Mouse (Mus musculus): ENCODE data around the gene Hs2st1. TPM values are rescaled to one million over a fixed set of nuclear protein-coding genes. Genes with fewer than 3 reads are reported as not detected.

Gene Hs2st1
- polyA plus RNA-seq, 1 experiment from 2014 or later: 39.1 TPM

DNA sequence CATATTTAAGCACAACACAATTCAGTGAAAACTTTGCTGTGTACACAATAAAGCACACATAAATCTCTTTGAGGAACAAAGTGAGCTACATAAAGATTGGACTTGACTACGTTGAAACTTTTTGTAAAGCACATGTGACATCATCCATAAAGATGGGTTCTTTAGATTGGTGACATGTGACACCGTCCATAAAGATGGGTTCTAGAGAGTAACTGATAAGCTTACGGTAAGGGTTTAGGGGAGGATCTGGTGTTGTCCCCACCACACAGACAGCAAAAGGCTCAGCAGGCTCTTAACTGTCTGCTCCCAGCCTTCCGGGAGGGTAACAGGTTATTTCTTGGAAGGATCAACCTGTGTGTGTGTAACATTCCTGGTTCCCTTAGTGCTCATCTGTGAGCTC, 12.3 kb upstream of the Hs2st1 start:
- Histone ChIP-seq H3K4me1 (0 out of 2 replicates have a peak, but pooled peaks cover 3% of the 10 kb centered on the region), H3K4me2 (no peak overlapping the region), H3K36me3 (replicated peaks) (peaks cover 57% of the 10 kb centered on the region), H3K9me3 (no peaks in the 10 kb centered on the region), H3K27ac (no peak overlapping the region), H3K27me3 (no peaks in the 10 kb centered on the region), H3K9ac (no peak overlapping the region), H3K4me3 (replicated peaks) (no peak overlapping the region)
- ATAC-seq (ENCODE audit: low FRiP score): no peak
- 94% methylated on average over 4 of the region's 4 CpGs for WGBS

DNA sequence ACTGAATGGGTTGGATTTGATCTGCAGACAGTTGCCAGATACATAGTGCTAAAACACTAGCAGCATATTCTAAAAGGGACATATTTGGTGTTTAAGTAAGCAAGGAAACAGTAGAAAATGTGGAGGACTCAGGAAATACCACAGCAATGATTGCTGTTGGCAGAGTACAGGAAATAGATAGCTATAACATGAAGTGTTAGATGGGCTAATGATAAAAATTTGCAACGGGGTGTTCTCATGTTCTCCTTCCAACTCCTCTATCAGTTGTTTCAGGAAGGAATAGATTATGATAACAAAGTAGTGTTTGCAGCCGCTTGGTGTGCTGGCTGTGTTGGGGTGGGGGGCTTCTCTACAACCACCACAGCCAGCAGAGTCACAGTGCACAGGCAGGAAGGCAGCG, 11.9 kb upstream of the Hs2st1 start:
- Histone ChIP-seq H3K36me3 (replicated peaks) (peaks cover 53% of the 10 kb centered on the region), H3K4me3 (replicated peaks) (no peak overlapping the region), H3K4me2 (no peak overlapping the region), H3K4me1 (0 out of 2 replicates have a peak, but pooled peaks cover 3% of the 10 kb centered on the region), H3K27ac (no peak overlapping the region), H3K9me3 (no peaks in the 10 kb centered on the region), H3K9ac (no peak overlapping the region), H3K27me3 (no peaks in the 10 kb centered on the region)
- no peak for ATAC-seq (ENCODE audit: low FRiP score)
- 94% methylated on average over 3 of the region's 3 CpGs for WGBS

DNA sequence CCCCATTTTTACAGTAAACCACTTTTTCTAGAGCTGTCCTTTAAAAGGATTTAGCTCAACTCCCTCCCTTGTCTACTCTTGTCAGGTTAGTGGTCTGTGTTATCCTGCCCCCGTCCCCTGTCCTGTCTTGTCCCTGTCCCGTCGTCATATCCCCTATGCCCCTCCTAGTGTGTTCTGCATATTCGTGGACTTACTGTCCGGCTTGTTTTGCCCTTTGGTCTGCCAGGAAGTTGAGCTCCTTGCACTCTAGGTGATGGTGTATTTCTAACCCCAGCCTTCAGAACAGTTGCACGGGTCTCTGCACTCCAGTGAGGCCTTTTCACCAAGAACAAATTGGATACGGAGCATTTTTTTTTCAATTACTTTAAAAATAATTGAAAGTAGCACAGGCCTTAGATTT, 10.3 kb upstream of the Hs2st1 start:
- Histone ChIP-seq H3K27me3 (no peaks in the 10 kb centered on the region), H3K9me3 (no peaks in the 10 kb centered on the region), H3K4me3 (replicated peaks) (no peak overlapping the region), H3K4me2 (no peak overlapping the region), H3K27ac (no peak overlapping the region), H3K9ac (no peak overlapping the region), H3K36me3 (replicated peaks) (peaks cover 45% of the 10 kb centered on the region), H3K4me1 (0 out of 2 replicates have a peak, but pooled peaks cover 3% of the 10 kb centered on the region)
- ATAC-seq (ENCODE audit: low FRiP score): no peak
- 92% methylated on average over 7 of the region's 7 CpGs for WGBS

DNA sequence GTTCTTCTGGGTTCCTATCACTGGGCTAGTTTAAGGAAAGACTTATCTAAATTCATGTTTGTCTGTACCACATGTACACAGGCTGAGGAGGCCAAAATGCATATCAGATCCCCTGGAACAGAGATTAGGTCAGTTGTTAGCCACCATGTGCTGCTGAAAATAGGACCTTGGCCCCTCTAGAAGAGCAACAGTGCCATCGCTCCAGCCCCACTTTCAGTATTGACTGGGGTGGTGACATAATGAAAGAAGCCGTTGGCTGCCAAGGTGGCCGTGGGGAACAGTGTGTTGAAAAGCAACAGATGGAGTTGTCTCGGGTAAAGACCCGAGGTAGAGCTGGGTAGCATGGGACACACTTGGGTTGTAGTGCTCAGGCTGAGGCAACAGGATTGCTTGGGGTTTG, 9.8 kb upstream of the Hs2st1 start:
- ATAC-seq (ENCODE audit: low FRiP score): no peak
- Histone ChIP-seq H3K4me2 (no peak overlapping the region), H3K36me3 (replicated peaks) (peaks cover 46% of the 10 kb centered on the region), H3K9me3 (no peaks in the 10 kb centered on the region), H3K4me3 (replicated peaks) (no peak overlapping the region), H3K27me3 (no peaks in the 10 kb centered on the region), H3K27ac (no peak overlapping the region), H3K4me1 (0 out of 2 replicates have a peak, but pooled peaks cover 3% of the 10 kb centered on the region), H3K9ac (no peak overlapping the region)
- WGBS: 89% methylated on average over 5 of the region's 5 CpGs

DNA sequence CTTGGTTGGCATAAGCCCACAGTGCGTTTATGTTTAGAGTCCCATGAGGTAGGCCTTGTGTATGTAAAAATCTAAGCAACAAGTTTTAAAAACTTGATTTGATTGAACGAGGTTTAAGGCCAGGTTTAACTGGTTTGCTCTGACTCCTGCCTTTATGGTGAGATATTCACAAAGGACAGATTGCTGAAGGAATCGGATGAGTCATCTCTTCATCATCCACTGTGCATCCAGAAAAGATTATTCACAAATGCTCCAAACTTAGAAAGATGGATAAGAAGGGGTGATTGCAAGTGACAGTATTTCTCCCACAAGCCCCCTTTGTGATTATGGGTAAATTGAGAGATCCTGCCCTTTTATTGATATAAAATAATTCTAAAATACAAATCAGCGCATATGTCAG, 8.9 kb upstream of the Hs2st1 start:
- Histone ChIP-seq H3K27me3 (no peaks in the 10 kb centered on the region), H3K9me3 (no peaks in the 10 kb centered on the region), H3K36me3 (replicated peaks) (peaks cover 54% of the 10 kb centered on the region), H3K4me1 (peaks cover 3% of the 10 kb centered on the region; the same call in 1 of the 2 replicates), H3K9ac (no peak overlapping the region), H3K4me3 (replicated peaks) (no peak overlapping the region), H3K27ac (no peak overlapping the region), H3K4me2 (no peak overlapping the region)
- WGBS: 95% methylated on average over 4 of the region's 4 CpGs
- ATAC-seq (ENCODE audit: low FRiP score): no peak

DNA sequence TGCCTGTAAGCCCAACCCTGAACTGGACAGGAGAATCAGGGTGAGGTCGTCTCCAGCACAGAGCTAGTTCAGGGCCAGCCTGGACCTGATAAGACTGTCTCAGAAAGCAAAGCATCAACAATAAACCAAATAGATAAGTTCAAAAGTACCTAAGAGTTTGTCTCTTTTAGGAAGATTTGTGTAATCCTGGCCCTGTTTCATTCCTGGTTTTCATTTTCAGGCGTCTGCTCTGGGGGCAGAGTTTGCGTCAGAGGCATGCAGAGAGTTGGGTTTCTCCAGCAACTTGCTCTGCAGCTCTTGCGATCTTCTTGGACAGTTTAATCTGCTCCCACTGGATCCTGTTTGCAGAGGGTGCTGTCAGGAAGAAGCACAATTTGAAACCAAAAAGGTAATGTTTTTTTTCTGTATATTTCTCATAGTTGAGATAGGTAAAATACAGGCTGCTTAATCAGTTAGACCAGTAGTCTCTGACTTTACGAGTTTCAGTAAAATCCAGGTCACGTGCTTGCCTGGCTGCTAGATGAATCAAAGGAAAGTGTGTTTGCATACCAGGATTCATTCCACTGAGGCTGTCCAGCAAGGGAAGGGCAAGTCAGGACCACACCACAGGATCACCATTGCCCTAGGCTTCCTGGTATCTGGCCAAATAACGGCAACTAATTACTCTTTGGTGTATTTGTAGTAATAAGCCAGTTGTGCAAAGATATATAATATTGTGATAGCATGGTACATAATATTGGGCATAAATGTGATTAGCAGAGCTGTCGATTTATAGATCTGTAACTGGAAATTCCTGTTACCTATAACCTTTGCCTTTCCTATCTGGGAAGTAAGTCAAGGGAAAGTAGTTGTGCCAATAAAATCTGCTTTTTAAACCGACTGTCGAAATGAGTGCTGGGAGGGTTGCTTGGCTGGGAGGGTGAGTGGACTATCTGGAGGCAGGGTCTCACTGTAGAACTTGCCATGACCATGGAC, 7.7 kb upstream of the Hs2st1 start:
- no peak overlapping the region for H3K9ac ChIP-seq
- ATAC-seq (ENCODE audit: low FRiP score): no peak
- no peak overlapping the region for H3K4me2 ChIP-seq
- no peak overlapping the region for H3K27ac ChIP-seq
- peaks cover 56% of the 10 kb centered on the region for H3K36me3 ChIP-seq (replicated peaks)
- H3K9me3 ChIP-seq: no peaks in the 10 kb centered on the region
- peaks cover 7% of the 10 kb centered on the region for H3K4me1 ChIP-seq
- 91% methylated on average over 10 of the region's 10 CpGs for WGBS
- no peak overlapping the region for H3K4me3 ChIP-seq (replicated peaks)
- no peaks in the 10 kb centered on the region for H3K27me3 ChIP-seq

DNA sequence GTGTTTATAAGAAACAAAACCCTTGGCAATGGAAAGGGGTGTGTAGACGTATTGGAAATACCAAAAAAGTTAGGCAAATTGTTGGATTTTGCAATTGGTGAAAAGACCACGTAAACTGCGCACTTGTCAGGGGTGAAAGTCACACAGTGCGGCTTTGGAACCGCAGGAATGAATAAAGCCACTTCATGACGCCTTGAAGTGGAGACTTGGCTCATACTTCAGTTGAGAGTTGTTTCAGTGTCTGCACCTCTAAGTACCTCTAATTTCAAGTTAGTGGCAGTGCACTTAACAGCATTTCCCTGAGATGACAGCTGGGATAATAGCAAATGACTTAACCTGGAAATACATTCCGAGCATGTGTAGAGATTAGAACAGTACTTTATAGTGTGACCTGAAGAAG, 4.3 kb upstream of the Hs2st1 start:
- Histone ChIP-seq H3K4me3 (replicated peaks) (no peak overlapping the region), H3K9me3 (no peaks in the 10 kb centered on the region), H3K4me1 (peaks cover 16% of the 10 kb centered on the region), H3K27me3 (no peaks in the 10 kb centered on the region), H3K36me3 (replicated peaks) (peaks cover 37% of the 10 kb centered on the region), H3K4me2 (no peak overlapping the region), H3K27ac (no peak overlapping the region), H3K9ac (no peak overlapping the region)
- no peak for ATAC-seq (ENCODE audit: low FRiP score)
- WGBS: 83% methylated on average over 7 of the region's 7 CpGs

DNA sequence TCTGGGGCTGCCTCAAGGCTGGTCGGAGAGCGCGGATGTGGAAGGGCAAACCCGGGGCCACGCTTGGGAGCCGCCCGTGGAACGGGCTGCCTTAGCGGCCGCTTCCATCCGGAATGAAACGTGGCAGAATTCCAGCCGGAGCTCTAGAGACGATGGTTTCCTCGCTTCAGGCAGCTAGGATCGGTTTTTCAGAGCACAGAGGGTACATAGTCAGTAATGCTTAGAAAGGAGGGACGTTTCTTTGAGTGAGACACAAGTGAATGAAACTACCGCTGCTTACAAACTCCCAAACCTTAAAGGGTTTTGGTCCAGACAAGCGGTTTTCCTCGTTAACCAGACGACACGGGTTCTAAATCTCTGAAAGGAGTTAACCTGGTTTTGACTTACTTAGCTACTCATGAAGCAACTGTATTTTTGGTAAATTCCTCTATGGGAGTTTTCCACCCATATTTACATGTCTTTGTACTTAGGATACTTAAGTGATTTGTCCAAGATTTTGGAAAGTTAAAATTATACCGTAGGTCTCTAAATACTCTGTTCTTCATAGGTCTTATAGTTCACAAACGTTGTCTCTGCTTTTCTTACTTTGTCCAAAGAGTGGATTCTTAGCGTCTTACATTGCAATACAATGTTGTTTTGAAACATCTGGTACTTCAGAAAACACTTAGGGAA, 971 bp upstream of the Hs2st1 start:
- no peaks in the 10 kb centered on the region for H3K27me3 ChIP-seq
- H3K9me3 ChIP-seq: no peaks in the 10 kb centered on the region
- peak overlapping the region; percentile 51 for H3K4me2 ChIP-seq
- peak overlapping the region; percentile 94 for H3K9ac ChIP-seq
- peaks cover 19% of the 10 kb centered on the region; the same call in 1 of the 2 replicates for H3K36me3 ChIP-seq (replicated peaks)
- peak overlapping the region; percentile 95 for H3K27ac ChIP-seq
- H3K4me1 ChIP-seq: peaks cover 33% of the 10 kb centered on the region
- ATAC-seq (ENCODE audit: low FRiP score): no peak
- under 1% methylated on average over 25 of the region's 25 CpGs for WGBS
- peak overlapping the region; percentile 87 for H3K4me3 ChIP-seq (replicated peaks)

DNA sequence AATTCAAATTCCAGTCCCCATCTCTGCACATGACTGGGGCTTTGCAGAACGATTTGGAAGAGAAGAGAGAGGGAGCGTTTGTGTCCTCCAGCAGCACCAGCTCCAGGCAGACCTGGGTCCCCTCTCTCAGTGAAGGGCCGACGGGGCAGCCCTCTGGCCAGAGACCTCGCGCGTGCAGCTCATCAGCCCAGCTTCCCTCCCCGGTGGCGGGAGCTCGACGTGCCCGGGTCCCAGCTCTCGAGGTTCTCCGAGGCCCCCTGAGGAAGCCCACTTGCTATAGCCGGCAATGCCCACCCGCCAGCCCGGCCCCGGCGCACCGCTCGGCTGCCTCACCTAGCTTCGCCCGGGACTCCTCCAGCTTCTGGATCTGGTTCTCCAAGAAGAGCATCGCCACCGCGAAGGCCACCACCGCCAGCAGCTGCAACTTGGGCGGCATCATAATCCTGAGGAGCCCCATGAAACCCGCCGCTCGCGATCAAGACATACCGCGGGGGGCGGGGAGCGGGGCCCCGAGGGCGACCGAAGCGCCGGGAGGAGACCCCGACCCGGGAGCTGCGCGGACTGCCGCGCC, 495 bp downstream of the Hs2st1 start:
- peak overlapping the region; percentile 84 for H3K4me2 ChIP-seq
- no peaks in the 10 kb centered on the region for H3K27me3 ChIP-seq
- peak overlapping the region; percentile 96 for H3K27ac ChIP-seq
- ATAC-seq (ENCODE audit: low FRiP score): peak; percentile 39
- H3K9ac ChIP-seq: peak overlapping the region; percentile 91
- peaks cover 13% of the 10 kb centered on the region; the same call in 1 of the 2 replicates for H3K36me3 ChIP-seq (replicated peaks)
- no peaks in the 10 kb centered on the region for H3K9me3 ChIP-seq
- 0% methylated on average over 34 of the region's 47 CpGs for WGBS
- H3K4me1 ChIP-seq: peaks cover 33% of the 10 kb centered on the region
- peak overlapping the region; percentile 87 for H3K4me3 ChIP-seq (replicated peaks)

DNA sequence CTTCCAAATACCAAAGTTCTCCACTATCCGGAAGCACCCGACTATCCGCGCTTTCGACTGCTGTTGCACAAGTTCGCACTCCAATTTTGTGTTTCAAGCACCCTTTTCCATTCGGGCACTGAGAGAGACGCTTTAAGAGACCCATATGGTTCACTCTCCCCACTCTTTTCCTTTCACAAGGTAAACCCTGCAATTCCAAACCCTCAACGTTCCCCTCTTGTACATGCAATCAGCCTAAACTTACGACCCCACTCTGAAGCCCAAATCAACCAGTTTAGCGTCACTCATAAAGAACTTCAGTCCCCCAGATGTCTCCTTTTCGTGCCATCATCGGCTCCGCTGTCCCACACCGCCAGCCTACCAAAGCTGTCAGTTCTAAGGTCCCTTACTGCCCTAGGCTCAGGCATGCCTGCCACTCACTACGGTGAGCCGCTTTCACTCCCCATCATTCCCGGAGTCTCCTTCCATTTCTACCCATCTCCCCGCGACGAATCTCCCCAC, 1.1 kb downstream of the Hs2st1 start:
- Histone ChIP-seq H3K9me3 (no peaks in the 10 kb centered on the region), H3K36me3 (replicated peaks) (peaks cover 8% of the 10 kb centered on the region; the same call in 1 of the 2 replicates), H3K27ac (peak overlapping the region; percentile 96), H3K4me2 (peak overlapping the region; percentile 84), H3K27me3 (no peaks in the 10 kb centered on the region), H3K4me3 (replicated peaks) (peak overlapping the region; percentile 87), H3K9ac (peak overlapping the region; percentile 91), H3K4me1 (peaks cover 33% of the 10 kb centered on the region)
- WGBS: under 1% methylated on average over 21 of the region's 21 CpGs
- no peak for ATAC-seq (ENCODE audit: low FRiP score)

DNA sequence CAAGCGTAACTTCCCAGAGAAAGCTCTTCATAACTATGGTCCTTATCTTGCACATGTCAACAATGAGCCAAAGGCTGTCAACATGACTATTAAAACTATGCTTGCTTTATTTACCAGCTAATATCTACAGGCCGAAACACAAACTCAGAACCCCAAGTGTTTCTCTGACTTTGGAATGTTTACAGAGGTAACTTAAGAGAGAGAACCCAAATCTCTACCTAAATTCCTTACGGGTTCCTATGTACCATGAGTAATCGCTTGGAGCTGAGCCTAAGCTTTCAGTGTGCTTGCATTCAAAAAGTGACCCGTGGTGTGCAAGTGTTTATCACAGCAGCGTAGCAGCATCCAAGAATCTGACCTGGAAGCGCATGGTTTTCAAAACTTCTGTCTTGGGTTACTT, 4.8 kb downstream of the Hs2st1 start:
- H3K9me3 ChIP-seq: no peaks in the 10 kb centered on the region
- 92% methylated on average over 7 of the region's 7 CpGs for WGBS
- no peak overlapping the region for H3K4me3 ChIP-seq (replicated peaks)
- ATAC-seq (ENCODE audit: low FRiP score): no peak
- H3K4me1 ChIP-seq: peaks cover 20% of the 10 kb centered on the region
- no peak overlapping the region for H3K27ac ChIP-seq
- H3K4me2 ChIP-seq: no peak overlapping the region
- H3K9ac ChIP-seq: no peak overlapping the region
- 0 out of 2 replicates have a peak, but pooled peaks cover 4% of the 10 kb centered on the region for H3K36me3 ChIP-seq (replicated peaks)
- H3K27me3 ChIP-seq: no peaks in the 10 kb centered on the region

DNA sequence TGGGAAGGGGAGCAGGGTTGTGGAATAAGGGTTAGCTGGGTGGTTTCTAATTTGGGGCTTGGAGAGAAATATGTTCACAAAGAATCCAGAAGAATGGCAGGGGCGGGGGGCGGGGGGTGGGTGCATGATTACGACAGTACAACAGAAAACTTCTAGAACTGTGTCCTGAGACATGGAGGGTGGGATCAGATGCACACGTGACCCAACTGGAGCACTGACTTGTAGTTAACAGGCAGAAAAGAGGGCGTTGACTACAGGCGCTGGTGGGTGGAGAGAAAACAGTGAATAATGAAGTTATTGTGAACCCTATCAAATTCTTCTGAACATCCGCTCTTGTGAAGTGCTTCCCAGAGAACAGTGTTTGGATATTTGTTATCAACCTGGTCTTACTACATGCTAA, 6.1 kb downstream of the Hs2st1 start:
- Histone ChIP-seq H3K4me2 (no peak overlapping the region), H3K36me3 (replicated peaks) (0 out of 2 replicates have a peak, but pooled peaks cover 4% of the 10 kb centered on the region), H3K9ac (no peak overlapping the region), H3K9me3 (no peaks in the 10 kb centered on the region), H3K27me3 (no peaks in the 10 kb centered on the region), H3K27ac (no peak overlapping the region), H3K4me3 (replicated peaks) (no peak overlapping the region), H3K4me1 (peaks cover 23% of the 10 kb centered on the region)
- no peak for ATAC-seq (ENCODE audit: low FRiP score)
- WGBS: 93% methylated on average over 7 of the region's 7 CpGs

All from forebrain, embryonic 12.5 days (tissue).